Mouse (Mus musculus) cerebellum, postnatal 4 days (tissue): ENCODE measurements around the gene Clic5.

Experiments
- DNase-seq, 2 experiments: peaks; one replicate each; pipeline ENCODE4 v3.0.0; 2022; ENCODE audit warnings: low spot score in 2 of 2, mixed read lengths in 1 of 2

Clic5 gene

GRCm38 (mm10) chr17:44261594-44262202, 73.3 kb downstream of the Clic5 start:
- DNase-seq, result peak; percentile 46 to 75

DNA sequence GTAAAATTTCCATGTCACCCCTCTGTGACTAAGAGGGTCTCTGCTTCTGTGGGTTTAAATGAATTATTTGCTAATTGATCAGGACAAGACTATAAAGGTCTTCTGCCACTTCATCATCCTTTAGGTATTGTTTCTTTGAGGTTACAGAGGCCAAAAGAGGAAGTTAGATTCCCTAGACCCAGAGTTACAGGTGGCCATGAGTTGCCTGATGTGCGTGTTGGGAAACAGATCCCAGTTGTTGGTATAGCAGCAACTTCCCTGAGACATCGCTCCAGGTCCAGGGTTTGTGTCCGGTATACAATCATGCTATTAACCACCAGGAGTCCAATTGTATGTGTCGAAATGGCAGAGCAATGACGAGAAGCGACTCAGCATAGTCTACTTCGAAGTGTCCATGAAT, 81.7 kb downstream of the Clic5 start:
- no peak for DNase-seq

GRCm38 (mm10) chr17:44271426-44271825, 83.0 kb downstream of the Clic5 start:
- DNase-seq, result no peak

GRCm38 (mm10) chr17:44274804-44275203, 86.4 kb downstream of the Clic5 start:
- DNase-seq, result no peak

DNA sequence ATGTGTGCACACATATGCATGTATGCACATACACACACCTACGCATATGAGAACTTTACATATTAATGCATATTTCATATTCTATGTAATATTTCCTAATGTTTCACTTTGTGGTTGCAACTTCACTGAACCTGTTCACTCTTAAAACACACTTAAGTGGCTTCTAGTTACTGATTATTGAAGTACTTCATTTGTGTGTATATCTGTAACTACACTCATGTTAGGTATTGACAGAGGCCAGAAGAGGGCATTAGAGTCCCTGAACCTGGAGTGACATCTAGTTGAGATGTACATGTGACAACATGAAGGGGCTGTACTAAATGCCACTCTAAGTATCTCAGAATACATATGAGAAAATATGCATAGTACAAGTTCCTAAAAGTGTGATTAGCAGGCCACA, 99.9 kb downstream of the Clic5 start:
- no peak for DNase-seq

DNA sequence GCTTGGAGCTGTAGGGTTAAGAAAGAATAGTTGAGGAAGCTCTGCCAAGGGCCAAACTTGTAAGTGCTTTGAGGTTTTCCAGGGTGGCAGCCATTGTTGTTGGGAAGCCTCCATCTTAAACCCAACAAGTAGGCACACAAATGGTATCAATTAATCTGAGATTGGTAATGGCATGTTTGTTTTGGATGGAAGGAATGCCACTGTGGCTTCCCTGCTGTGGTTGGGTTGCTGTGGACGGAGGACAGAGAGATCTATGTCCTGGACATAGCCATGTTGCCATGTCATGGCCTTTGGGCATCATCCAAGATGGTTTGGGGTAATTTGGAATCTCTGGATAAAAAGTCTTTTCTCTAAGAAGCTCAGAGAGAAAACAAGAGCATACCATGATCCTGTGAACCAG, 108.8 kb downstream of the Clic5 start:
- no peak for DNase-seq

DNA sequence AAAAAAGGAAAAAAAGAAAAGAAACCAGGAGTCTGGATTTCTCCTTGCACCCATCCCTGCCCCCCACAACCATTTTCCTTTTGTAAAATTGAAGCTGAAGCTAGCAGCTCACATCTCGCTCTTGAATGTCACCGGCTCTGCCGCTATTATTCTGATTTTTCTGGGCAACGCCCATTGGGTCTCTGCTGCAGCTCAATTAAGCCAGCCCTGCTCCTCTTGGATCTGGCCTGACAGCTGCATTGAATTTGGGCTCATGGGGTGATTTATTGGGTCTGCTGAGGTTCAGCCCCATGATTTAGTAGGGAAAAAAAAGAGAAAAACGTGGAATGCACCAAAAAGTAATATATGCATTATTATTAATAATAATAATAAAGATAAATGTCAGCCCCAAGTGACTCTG, 111.9 kb downstream of the Clic5 start:
- no peak for DNase-seq

DNA sequence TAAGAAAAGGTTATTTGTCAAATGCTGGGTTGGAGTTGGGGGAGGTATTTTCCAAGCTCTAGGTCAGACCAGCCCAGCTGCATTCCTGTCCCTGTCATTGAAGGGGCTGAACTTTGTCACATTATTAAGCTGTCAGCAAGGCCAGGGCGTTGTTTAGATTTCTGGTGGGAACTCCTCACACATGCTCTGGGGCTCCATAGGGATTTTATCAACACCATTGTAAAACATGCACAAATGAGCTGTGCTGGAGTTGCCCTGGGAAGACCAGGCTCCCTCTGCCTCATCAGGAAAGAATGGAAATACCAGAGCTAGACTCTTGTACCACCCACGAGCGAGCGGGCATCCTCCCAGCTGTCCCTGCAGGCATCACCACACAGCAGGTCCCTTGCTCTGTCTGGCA, 112.3 kb downstream of the Clic5 start:
- DNase-seq, result no peak

DNA sequence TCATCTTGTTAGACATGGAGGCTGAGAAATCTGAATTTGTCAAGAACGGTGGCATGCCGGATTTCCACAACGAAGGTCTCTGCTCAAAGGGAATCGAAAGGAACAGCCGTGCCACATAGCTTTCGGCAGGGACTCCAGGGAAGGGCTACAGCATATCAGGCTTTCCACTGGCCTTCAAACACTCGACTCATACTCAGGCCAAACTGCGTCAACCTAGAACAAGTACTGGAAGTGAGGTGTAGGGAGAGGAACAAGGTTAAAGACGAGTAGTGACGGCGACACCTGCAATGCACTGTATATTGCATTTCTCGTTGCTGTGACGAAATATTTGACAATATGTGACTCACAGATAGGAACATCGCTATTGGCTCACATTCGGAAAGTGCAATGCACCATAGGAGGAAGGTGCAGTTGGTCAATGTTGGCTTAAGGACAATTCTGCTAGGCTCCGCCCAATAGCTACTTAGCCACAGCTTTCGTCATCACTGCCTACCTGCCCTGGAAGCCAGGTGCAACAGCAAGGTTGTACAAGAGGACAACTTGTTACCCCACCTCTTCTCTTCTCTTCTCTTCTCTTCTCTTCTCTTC, 112.9 kb downstream of the Clic5 start:
- DNase-seq, result no peak

- no peak for DNase-seq
Measured at GRCm38 (mm10) chr17:44304076-44304475, 115.7 kb downstream of the Clic5 start.

DNA sequence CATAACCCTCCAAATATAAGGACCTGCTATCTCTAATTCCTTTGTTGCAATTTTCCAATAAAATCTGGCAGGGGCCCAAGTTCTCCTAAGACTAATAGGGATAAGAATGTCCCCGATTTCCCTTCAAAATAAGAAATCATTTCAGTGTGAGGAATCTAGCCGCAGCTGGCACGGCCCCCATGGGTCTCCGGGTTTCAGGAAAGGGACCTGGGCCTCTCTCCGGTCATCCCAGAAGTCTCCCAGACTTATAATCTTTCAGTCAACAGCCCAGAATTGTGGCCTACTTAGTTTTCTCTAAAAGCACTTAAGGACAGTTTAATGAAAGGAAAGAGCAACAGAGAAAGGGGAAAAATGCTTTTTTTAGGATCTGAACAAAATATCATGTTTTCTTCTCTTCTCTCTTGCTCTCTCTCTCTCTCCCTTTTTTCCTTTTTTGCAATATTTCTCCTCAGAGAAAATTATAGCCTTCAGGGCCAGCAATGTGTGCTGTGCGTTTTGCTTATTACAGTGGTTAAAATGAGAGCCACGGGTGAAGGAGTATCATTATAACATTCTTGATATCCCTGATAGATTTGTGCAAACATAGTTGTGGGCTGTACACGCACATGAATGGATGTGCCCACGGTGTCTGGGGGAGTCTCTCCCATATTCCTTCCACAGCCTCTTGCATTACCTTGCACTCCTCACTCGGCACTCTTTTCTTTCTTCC, 121.7 kb downstream of the Clic5 start:
- DNase-seq, result no peak

GRCm38 (mm10) chr17:44325314-44325713, 136.9 kb downstream of the Clic5 start:
- no peak for DNase-seq

GRCm38 (mm10) chr17:44327279-44328146, 139.1 kb downstream of the Clic5 start:
- DNase-seq, result no peak

- DNase-seq, result no peak
Measured at GRCm38 (mm10) chr17:44328147-44328482, 139.7 kb downstream of the Clic5 start.
